Mouse (Mus musculus): ENCODE measurements at regions not wholly inside any gene's neighbourhood (a gene's known extent, or its start where the extent isn't known, plus 50 kb on each side); places are given as distances from the start of the nearest gene placed in this dataset.

DNA sequence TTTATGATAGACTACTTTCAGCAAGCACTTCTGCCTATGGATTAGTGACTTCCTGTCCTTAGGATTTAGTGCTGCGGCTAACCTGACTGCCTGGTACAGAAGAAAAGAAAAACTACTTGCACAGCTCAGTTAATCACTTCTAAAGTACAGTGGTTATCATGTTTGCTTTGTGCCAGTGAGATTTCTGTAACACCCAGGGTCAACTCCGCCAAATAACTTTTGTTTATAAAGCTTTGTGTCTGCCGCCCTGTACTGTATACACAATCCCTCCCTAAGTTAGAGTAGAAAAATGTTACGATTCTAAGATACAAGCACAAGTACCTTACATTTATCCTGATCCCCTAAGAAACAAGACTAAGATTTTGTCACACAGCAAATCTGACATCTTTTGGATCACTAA lies 120.1 kb upstream of the Ift57 start:
- no peak for DNase-seq (ENCODE audit: low spot score)

DNA sequence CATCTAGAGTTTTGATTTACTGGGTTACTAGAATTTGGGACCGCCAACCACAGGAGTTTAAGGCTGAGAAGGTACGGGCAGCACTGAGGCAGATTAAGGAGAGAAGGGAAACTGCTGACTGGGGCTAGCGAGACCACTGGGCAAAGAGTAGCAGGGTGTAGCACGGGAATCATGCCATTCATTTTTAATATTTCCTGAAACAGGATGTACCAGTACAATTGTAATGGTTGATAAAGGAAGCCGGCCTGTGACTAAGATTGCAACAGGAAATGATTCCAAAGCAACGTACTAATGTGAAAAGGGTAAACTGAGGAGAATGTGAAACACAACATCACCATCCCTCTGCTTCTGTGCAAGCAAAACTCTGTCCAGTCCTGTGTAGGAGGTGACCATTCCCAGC lies 118.3 kb upstream of the Ift57 start:
- DNase-seq (ENCODE audit: low spot score), result no peak

DNA sequence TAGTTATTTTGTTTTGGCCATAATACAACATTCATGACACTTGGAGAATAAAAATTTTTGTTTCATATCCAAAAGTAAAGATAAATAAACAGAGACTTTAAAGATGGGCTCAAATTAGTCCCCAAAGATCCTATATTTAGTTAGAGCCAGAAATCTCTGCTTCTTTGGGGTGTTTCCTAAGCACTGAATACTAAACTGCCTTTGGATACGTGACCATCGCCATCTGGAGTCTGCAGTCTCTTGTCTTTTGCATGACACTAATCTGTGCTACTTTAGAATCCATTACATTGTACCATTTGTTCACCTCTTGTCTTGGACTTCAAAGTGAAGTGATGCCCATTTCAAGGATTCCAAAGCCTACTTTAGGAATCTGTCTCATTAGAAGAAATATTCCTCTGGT lies 92.5 kb upstream of the Ift57 start:
- DNase-seq (ENCODE audit: low spot score), result no peak

DNA sequence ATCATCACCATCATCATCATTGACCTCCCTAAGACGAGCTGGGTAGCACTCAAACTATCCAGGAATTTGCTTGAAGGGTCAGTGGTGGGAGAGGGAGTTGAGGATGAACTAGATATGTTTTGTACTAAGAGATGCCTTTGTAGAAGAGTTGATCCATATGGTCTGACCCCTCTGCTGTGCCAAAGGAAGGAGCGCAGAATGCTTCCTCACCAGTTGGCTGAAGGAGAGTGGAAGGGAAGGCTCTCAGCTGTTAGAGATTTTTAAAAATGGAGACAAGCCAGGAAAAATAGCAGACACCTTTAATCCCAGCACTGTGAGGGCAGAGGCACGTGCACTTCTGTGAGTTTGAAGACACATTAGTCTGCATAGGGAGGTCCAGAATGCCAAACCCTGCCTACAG lies 84.2 kb upstream of the Ift57 start:
- no peak for DNase-seq (ENCODE audit: low spot score)

DNA sequence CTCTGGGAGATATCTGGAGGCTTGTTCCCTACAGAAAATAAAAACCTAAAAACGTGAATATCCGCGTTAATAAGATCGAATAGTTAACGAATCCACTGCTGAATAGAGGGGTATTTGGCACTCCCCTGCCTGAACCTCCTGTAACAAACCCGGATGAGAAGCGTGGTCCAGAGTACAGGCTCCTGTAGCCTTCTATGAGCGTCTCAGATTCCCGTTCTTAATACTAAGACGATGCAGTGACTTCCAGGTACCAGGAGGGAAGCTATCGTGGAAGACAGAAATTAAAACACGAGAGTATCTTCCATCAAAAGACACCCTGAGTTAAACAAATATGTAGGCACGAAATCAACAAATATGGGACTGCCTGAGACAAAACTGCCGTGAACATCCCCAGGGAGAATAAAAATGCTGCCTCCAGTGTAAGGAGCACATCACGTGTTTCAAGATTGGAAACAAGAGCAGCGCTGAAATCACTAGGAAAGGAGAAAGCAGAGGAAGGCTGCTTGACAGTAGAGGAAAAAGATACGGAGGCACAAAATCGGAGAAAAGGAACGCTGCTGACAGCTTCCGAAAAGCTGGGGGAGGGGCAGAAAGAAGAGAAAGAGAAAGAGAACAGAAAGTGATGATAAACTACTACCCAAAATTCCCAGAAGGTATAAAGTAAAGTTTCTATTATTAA lies 83.6 kb upstream of the Ift57 start:
- no peak for DNase-seq (ENCODE audit: low spot score)

DNA sequence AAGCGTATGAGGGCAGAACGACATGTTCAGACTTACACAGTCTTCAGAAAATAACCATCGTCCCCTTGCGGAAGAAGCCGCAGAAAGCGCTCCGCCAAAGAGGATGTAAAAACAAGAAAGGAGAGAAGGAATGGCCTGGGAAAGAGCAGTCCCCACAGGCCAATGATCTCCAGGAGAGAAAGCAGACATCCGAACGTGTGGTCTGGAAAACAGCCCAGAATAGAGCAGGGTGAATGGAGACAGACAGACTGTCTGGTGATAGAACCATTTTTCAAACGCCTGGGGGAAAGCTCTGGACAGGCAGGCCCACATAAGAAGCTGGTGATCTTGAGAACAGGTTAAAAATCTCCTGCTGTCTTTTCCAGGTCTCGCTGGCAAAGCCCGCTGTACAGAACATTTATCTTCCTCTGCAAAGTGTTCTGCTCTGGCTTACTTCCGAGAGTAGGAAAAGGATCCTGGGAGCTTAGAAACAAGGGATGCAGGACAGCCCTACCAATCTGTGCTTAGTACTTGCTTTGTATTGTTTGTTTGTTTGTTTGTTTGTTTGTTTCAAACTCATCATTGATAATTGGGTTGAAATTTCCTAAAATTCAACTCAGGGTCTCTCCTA lies 82.7 kb upstream of the Ift57 start:
- no peak for DNase-seq (ENCODE audit: low spot score)

DNA sequence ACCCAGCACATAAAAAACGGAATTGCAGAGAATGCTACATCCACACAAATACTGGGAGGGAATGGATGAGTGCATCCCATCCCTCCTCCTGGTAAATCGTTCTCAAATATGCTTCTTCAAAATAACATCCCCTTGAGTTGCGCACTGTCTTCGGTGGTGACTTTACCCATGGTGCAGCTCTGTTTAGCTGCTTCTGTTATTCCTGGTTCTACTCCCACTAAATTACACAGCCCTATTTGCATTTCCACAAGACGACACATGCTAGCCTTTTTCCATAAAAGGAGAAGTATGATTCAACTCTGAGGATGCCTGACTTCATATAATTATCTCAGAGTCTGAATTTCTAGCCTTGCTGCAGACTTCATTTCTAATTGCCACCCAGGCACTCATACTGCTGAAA lies 65.5 kb upstream of the Ift57 start:
- DNase-seq (ENCODE audit: low spot score), result no peak

DNA sequence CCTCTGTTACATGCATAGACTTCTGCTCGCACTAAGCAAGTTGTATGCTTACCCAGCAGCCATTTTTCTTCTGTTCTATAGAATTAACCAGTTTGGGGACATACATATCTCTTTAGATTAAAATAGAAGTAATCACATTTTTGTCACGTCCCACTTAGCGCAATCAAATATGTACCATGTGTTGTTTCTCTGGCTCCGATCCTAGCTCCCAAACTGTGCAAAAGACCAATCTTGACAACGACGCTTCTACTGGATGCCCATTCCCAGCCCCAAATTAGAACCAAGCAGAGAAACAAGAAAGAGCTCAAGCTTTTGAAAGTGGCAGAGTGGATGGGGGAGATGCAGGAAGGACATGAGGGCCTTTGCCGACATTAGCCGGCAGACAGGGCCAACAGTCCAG lies 63.5 kb upstream of the Ift57 start:
- DNase-seq (ENCODE audit: low spot score), result no peak

DNA sequence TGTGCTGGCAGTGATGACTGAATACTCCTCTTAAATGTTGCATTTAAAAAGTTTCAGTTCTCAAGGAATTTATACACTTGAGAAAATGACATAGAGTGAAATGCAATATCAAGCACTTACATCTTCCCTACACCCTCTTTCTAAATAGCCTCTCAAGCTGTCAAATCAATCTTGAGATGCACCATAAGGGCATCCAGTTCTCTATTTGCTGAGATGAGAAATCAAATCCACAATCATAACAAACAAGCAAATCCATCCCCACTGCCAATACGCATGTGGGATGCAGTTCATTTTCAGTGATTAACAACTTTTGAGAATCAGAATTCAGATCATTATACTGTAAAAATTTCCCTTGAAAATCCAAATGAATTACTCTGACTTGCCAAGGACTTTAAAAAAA lies 62.6 kb upstream of the Ift57 start:
- DNase-seq (ENCODE audit: low spot score), result no peak

DNA sequence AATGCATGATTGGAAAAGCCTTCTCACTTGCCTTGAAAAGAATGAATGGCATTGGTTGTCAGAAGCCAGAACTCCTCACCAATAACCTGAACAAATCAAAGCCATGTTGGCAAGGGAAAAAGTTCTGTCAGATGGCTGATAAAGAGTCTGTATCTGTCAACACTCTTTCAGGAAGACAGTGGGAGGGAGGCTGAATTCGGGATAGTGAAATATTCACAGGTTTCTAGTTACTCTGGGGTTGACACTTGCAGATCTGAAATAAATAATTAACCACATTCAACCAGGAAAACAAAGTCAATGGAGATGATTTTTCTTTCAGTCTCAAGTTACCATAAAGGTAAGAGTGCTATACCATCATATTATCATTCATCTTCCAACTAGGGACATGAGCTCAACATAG lies 56.3 kb upstream of the Ift57 start:
- no peak for DNase-seq (ENCODE audit: low spot score)

DNA sequence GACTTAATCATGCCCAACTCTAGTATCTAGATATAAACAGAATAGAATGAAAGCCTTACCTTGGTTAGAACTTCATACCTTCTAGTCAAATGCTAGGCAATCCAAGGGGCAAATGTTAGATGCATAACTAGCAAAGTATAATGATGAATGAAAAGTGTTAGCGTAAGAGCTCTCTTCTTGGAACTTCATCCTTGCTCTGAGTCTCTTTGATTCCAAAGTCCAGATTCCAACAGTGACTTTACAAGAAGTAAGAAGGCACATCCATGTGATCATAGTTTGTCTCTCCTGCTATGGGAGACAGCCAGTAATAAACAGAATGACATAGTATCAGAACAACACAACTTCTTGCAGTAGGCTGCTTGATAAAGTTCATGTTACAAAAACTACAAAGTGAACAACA lies 54.6 kb upstream of the Ift57 start:
- DNase-seq (ENCODE audit: low spot score), result no peak

DNA sequence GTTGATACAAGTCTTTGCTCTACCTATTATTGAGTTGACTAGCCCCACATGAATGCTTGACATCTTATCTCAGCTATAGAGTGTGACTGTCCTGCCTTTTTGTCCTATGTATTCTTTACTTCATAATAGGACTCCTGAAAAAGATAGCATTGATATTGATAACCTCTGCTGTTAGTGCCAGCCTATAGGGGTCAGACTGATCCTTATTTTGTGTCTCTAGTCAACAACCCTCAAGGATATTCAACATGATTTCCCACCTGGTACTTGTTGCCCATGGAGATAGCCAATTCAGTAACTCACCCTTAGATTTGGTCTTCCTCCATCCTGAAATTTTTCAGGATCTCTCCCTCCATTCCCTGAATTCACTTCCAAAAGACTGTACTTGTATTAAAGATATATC lies 52.6 kb upstream of the Ift57 start:
- DNase-seq (ENCODE audit: low spot score), result no peak
